Mouse (Mus musculus) forebrain, embryonic 11.5 days (tissue): ENCODE measurements around the gene Vmn1r32. TPM values are rescaled to one million over a fixed set of nuclear protein-coding genes. Genes with fewer than 3 reads are reported as not detected.

ENCODE experiments used
- polyA plus RNA-seq: library from polyadenylated mRNA; unstranded; fragments of >200 nt; fragmentation: Nextera tagmentation; extraction: Ambion mirVana; gene quantifications from 2 replicates; pipeline ENCODE4 v1.2.1, GENCODE M21; 2014

Gene Vmn1r32
- polyA plus RNA-seq, 1 experiment from 2014 or later: 0.16 TPM

Other genes with a start within 250 kb of the Vmn1r32 start
- 116 and 131 TPM in 2 replicates for gene Mad2l1, start 24.7 kb downstream of the Vmn1r32 start, polyA plus RNA-seq
- not detected in 2 replicates for gene Vmn1r33, start 58.2 kb upstream of the Vmn1r32 start, polyA plus RNA-seq
- not detected in 2 replicates for gene Vmn1r34, start 83.8 kb upstream of the Vmn1r32 start, polyA plus RNA-seq
- not detected in 2 replicates for gene Vmn1r35, start 125.8 kb upstream of the Vmn1r32 start, polyA plus RNA-seq
- not detected in 2 replicates for gene Vmn1r36, start 159.1 kb upstream of the Vmn1r32 start, polyA plus RNA-seq
- not detected in 2 replicates for gene Vmn1r37, start 169.3 kb upstream of the Vmn1r32 start, polyA plus RNA-seq
- gene Vmn1r38, start 222.5 kb upstream of the Vmn1r32 start, polyA plus RNA-seq: not detected in 2 replicates